Mouse (Mus musculus): ENCODE measurements around the gene Glis2.

Gene Glis2

GRCm38 (mm10) chr16:4584438-4584837, 10.1 kb upstream of the Glis2 start:
- DNase-seq: no peak

GRCm38 (mm10) chr16:4585642-4586530, 8.6 kb upstream of the Glis2 start:
- DNase-seq: no peak

- peak; percentile 98 for DNase-seq
Measured at GRCm38 (mm10) chr16:4586531-4587123, 7.9 kb upstream of the Glis2 start.

- DNase-seq: no peak
Measured at GRCm38 (mm10) chr16:4587516-4588210, 6.8 kb upstream of the Glis2 start.

GRCm38 (mm10) chr16:4590236-4590635, 4.3 kb upstream of the Glis2 start:
- DNase-seq: no peak

GRCm38 (mm10) chr16:4592909-4593875, 1.3 kb upstream of the Glis2 start:
- peak; percentile 64 for DNase-seq

- DNase-seq: no peak
Measured at GRCm38 (mm10) chr16:4594814-4595526, 457 bp downstream of the Glis2 start.

- DNase-seq: no peak
Measured at GRCm38 (mm10) chr16:4595527-4595963, 1.0 kb downstream of the Glis2 start.

- DNase-seq: no peak
Measured at GRCm38 (mm10) chr16:4596141-4596728, 1.7 kb downstream of the Glis2 start.

GRCm38 (mm10) chr16:4596836-4597235, 2.3 kb downstream of the Glis2 start:
- no peak for DNase-seq

GRCm38 (mm10) chr16:4597296-4597695, 2.8 kb downstream of the Glis2 start:
- no peak for DNase-seq

- DNase-seq: no peak
Measured at GRCm38 (mm10) chr16:4598041-4598440, 3.5 kb downstream of the Glis2 start.

- DNase-seq: no peak
Measured at GRCm38 (mm10) chr16:4598891-4599543, 4.5 kb downstream of the Glis2 start.

- DNase-seq: no peak
Measured at GRCm38 (mm10) chr16:4599616-4600015, 5.1 kb downstream of the Glis2 start.

GRCm38 (mm10) chr16:4600701-4601310, 6.3 kb downstream of the Glis2 start:
- DNase-seq: no peak

GRCm38 (mm10) chr16:4602189-4602588, 7.7 kb downstream of the Glis2 start:
- no peak for DNase-seq

- no peak for DNase-seq
Measured at GRCm38 (mm10) chr16:4602766-4603452, 8.4 kb downstream of the Glis2 start.

- no peak for DNase-seq
Measured at GRCm38 (mm10) chr16:4603453-4603837, 8.9 kb downstream of the Glis2 start.

GRCm38 (mm10) chr16:4604293-4604837, 9.9 kb downstream of the Glis2 start:
- no peak for DNase-seq
